Mouse (Mus musculus) kidney, postnatal 0 days (tissue): ENCODE results near the gene Brd3. TPM values are rescaled to one million over a fixed set of nuclear protein-coding genes. Genes with fewer than 3 reads are reported as not detected.

Experiments
- ATAC-seq: fragments of 200-750 bp; cut with Nextera tagmentation; replicated peaks from 2 replicates; pipeline ENCODE4 v1.8.0; 2017; ENCODE audit warnings: low read depth, moderate number of reproducible peaks, moderate TSS enrichment, moderate library complexity; ENCODE audit not compliant: low FRiP score
- DNase-seq: peaks from one replicate; pipeline ENCODE4 v3.0.0-alpha.2; 2016; ENCODE audit warnings: low spot score
- H3K27ac ChIP-seq: fragments of 300-500 bp; sonication (generic); 2 replicates; pipeline ENCODE4 v1.5.1; 2014; ENCODE audit warnings: mild to moderate bottlenecking
- H3K27me3 ChIP-seq: fragments of 300-500 bp; sonication (generic); 2 replicates; pipeline ENCODE4 v1.6.1; 2014; ENCODE audit warnings: low read length, mixed read lengths; ENCODE audit not compliant: insufficient read depth
- H3K36me3 ChIP-seq: fragments of 300-500 bp; sonication (generic); 2 replicates; pipeline ENCODE4 v1.6.1; 2014; ENCODE audit warnings: low read length, mixed read lengths; ENCODE audit not compliant: insufficient read depth
- H3K4me1 ChIP-seq: fragments of 300-500 bp; sonication (generic); replicated peaks from 2 replicates; pipeline ENCODE4 v1.6.1; 2014; ENCODE audit warnings: antibody characterized with exemption, low read length, mixed read lengths; ENCODE audit not compliant: insufficient read depth
- H3K4me2 ChIP-seq: fragments of 300-500 bp; sonication (generic); 2 replicates; pipeline ENCODE4 v1.6.1; 2014; ENCODE audit warnings: mild to moderate bottlenecking, low read length, moderate library complexity, mixed read lengths
- H3K4me3 ChIP-seq: fragments of 300-500 bp; sonication (generic); replicated peaks from 2 replicates; pipeline ENCODE4 v1.5.1; 2014; ENCODE audit warnings: low read depth, low read length
- H3K9ac ChIP-seq: fragments of 300-500 bp; sonication (generic); 2 replicates; pipeline ENCODE4 v1.6.1; 2014; ENCODE audit warnings: low read depth, low read length
- H3K9me3 ChIP-seq: fragments of 300-500 bp; sonication (generic); replicated peaks from 2 replicates; pipeline ENCODE4 v1.6.1; 2016; ENCODE audit warnings: low read length, inconsistent platforms, mixed read lengths
- CTCF ChIP-seq: IDR thresholded peaks from 2 replicates; pipeline ENCODE4 v1.5.1; 2016; ENCODE audit warnings: antibody characterized with exemption, low read depth, mild to moderate bottlenecking, moderate library complexity
- WGBS: fragments of 180-500 bp; shearing (Covaris S2); extraction: QIAGEN DNeasy Blood & Tissue Kit; methylation state at CpG from one replicate; pipeline ENCODE4 v1.1.7; 2014; 5-methylcytosine and 5-hydroxymethylcytosine counted together
- polyA plus RNA-seq: library from polyadenylated mRNA; unstranded; fragments of >200 nt; fragmentation: Nextera tagmentation; extraction: Ambion mirVana; gene quantifications from 2 replicates; pipeline ENCODE4 v1.2.1, GENCODE M21; 2015

Gene Brd3
- polyA plus RNA-seq, 1 experiment from 2014 or later, result 91.4 TPM

GRCm38 (mm10) chr2:27418577-27419070 lies 88.8 kb downstream of the Brd3 start:
- peak overlapping the region; percentile 70 for H3K27ac ChIP-seq
- ATAC-seq (peak; percentile 29; the same call in 1 of the 2 replicates), DNase-seq (peak; percentile 70)
- WGBS, result 18% methylated on average over 6 of the region's 6 CpGs
- H3K9ac ChIP-seq, result no peak overlapping the region
- no peaks in the 10 kb centered on the region for H3K9me3 ChIP-seq
- no peaks in the 10 kb centered on the region for H3K36me3 ChIP-seq
- no peak overlapping the region for H3K4me3 ChIP-seq
- no peak for TF ChIP-seq CTCF
- H3K4me1 ChIP-seq, result peaks cover 43% of the 10 kb centered on the region
- no peak overlapping the region for H3K4me2 ChIP-seq
- H3K27me3 ChIP-seq, result no peaks in the 10 kb centered on the region

- peaks cover 44% of the 10 kb centered on the region for H3K4me1 ChIP-seq
- H3K4me3 ChIP-seq, result no peak overlapping the region
- no peak overlapping the region for H3K9ac ChIP-seq
- no peaks in the 10 kb centered on the region for H3K9me3 ChIP-seq
- TF ChIP-seq CTCF, result no peak
- no peak overlapping the region for H3K4me2 ChIP-seq
- H3K27ac ChIP-seq, result peak overlapping the region; percentile 47; the same call in 1 of the 2 replicates
- DNase-seq (no peak), ATAC-seq (no peak)
- no peaks in the 10 kb centered on the region for H3K27me3 ChIP-seq
- WGBS, result 62% methylated on average over 5 of the region's 5 CpGs
- H3K36me3 ChIP-seq, result no peaks in the 10 kb centered on the region
Measured at GRCm38 (mm10) chr2:27417648-27418153, 89.8 kb downstream of the Brd3 start.

GRCm38 (mm10) chr2:27416425-27416824 lies 91.0 kb downstream of the Brd3 start:
- no peak overlapping the region for H3K4me2 ChIP-seq
- no peak for DNase-seq
- no peaks in the 10 kb centered on the region for H3K36me3 ChIP-seq
- H3K4me1 ChIP-seq, result peaks cover 48% of the 10 kb centered on the region
- H3K9me3 ChIP-seq, result no peaks in the 10 kb centered on the region
- H3K27ac ChIP-seq, result no peak overlapping the region; the same call in 1 of the 2 replicates
- H3K4me3 ChIP-seq, result no peak overlapping the region
- TF ChIP-seq CTCF, result no peak
- ATAC-seq, result no peak
- H3K27me3 ChIP-seq, result no peaks in the 10 kb centered on the region
- no peak overlapping the region for H3K9ac ChIP-seq
- WGBS, result 22% methylated on average over 3 of the region's 3 CpGs

GRCm38 (mm10) chr2:27415060-27415783 lies 92.2 kb downstream of the Brd3 start:
- ATAC-seq (no peak), DNase-seq (no peak)
- 63% methylated on average over 11 of the region's 11 CpGs for WGBS
- H3K4me3 ChIP-seq, result no peak overlapping the region
- no peaks in the 10 kb centered on the region for H3K27me3 ChIP-seq
- H3K4me1 ChIP-seq, result peaks cover 50% of the 10 kb centered on the region
- H3K9ac ChIP-seq, result no peak overlapping the region
- no peak overlapping the region for H3K27ac ChIP-seq
- H3K4me2 ChIP-seq, result no peak overlapping the region
- no peaks in the 10 kb centered on the region for H3K36me3 ChIP-seq
- TF ChIP-seq CTCF, result no peak
- H3K9me3 ChIP-seq, result no peaks in the 10 kb centered on the region

- no peak overlapping the region for H3K27ac ChIP-seq
- H3K9ac ChIP-seq, result no peak overlapping the region
- WGBS, result 35% methylated on average over 16 of the region's 16 CpGs
- no peak overlapping the region for H3K4me3 ChIP-seq
- peaks cover 46% of the 10 kb centered on the region for H3K4me1 ChIP-seq
- H3K36me3 ChIP-seq, result no peaks in the 10 kb centered on the region
- no peaks in the 10 kb centered on the region for H3K9me3 ChIP-seq
- TF ChIP-seq CTCF, result no peak
- H3K27me3 ChIP-seq, result no peaks in the 10 kb centered on the region
- ATAC-seq (no peak), DNase-seq (no peak)
- H3K4me2 ChIP-seq, result no peak overlapping the region
Measured at GRCm38 (mm10) chr2:27413936-27414657, 93.4 kb downstream of the Brd3 start.

- Histone ChIP-seq H3K27ac (no peak overlapping the region), H3K36me3 (no peaks in the 10 kb centered on the region), H3K4me1 (peaks cover 42% of the 10 kb centered on the region), H3K9me3 (no peaks in the 10 kb centered on the region), H3K4me3 (no peak overlapping the region), H3K27me3 (no peaks in the 10 kb centered on the region), H3K4me2 (no peak overlapping the region), H3K9ac (no peak overlapping the region)
- no peak for DNase-seq
- TF ChIP-seq CTCF, result no peak
- ATAC-seq, result no peak
- 74% methylated on average over 2 of the region's 2 CpGs for WGBS
Measured at GRCm38 (mm10) chr2:27413582-27413935, 93.9 kb downstream of the Brd3 start.
